Mouse (Mus musculus) ovary, postnatal 14 days (tissue): ENCODE measurements around the gene Ss18l1.

Experiments
- DNase-seq: peaks from one replicate; pipeline ENCODE4 v3.0.0; 2022; ENCODE audit warnings: low spot score

The Ss18l1 gene

DNA sequence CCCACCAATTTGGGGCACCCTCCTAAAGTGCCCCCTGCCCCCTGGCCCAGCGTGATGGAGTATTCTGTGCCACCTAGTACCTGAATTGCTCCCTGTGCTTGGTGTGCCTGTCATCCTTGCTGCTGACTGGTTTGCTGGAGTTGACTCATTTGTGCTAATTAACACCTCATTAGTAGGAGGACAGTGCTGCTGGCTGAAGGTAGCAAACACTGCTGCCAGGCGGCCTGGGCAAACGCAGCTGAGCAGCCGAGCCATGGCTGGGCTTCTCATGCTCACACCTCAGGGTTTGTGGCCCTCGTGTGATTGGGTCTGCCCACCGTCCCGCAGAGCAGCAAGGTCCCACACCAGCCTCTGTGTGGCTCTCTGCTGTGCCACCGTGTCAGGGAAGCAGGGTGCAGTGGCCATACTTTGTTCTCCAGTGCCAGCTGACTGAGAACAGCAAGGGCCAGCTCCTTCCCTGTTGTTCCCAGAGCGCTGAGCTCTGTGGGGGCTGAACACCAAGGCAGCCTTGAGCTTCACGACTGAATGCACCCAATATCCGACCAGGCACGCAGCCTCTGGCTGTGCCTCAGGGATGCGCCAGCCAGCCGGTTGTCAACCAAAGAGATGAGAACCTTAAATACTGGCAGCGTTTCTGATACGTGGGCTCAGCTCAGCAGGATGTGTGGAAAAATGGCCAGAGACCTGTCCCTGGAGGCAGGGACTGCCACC is 43.8 kb downstream of the Ss18l1 start:
- no peak for DNase-seq

DNA sequence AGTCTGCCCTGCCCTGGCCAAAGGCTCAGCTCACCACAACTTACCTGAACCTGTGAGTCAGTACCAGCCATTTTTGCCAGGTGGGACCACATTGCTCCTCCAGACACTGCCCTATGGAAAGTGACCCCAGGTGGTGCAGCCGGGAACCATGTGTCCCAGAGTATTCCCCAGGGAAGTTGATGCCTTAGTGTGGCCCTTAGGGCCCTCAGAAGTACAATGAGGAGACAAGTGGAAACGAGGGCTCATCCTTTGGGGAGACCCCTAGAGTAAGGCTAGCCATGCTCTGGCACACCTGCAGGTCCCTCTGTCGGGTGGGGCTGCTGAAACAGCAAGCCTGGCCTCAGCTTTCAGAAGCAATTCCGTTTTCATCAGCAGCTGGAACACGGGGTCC is 44.3 kb downstream of the Ss18l1 start:
- DNase-seq: no peak

DNA sequence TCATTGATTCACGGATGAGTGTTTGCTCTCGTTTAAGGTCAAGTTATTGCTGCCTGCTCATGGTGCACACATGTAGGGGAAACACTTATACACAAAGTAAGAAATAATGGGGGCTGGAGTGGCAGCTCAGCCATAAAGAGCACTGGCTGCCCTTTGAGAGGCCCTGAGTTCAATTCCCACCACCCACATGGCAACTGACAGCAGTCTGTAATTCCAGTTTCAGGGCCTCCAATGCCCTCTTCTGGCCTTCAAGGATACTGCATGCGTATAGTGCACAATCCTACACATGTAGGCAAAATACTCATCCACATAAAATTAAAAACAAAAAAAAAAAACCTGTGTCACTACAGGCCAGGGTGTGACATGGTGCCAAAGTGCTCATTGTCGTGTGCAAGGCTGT is 45.2 kb downstream of the Ss18l1 start:
- no peak for DNase-seq

DNA sequence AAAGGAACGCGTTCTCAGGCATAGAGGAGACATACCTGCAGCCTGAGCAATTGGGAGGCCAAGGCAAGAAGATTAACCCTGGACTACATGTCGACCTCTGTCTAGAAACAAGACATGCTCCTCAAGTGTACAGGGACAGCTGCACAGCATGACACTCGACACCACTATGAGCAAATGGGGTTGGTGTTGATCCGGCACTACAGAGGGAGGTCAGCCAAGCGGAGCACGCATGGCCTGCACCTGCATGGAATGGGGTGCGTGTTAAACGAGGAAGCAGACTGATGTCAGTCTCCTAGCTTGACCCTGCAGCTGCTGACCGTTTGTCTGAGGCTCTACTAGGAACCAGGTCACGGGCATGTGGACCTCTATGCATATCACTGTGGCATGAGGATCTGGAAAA is 48.0 kb downstream of the Ss18l1 start:
- no peak for DNase-seq

DNA sequence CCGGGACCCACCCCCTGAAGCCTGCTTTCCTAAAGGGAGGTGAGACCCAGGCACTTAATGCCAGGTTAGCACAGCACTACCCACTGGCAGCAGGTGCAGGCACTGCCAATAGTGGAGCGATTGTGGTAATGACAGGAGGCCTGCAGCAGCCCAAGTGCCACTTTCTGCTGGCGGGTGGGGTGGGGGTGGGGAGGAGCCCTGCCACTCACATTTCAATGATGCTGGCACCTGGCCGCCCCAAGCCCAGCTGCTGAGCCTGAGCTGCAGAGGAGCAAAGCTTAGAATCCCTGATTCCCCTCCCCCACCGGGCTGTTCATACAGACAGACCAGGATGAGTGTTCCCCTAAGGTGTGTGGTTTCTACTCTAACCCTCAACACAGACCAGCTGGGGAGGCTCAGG is 53.4 kb downstream of the Ss18l1 start:
- DNase-seq: no peak

DNA sequence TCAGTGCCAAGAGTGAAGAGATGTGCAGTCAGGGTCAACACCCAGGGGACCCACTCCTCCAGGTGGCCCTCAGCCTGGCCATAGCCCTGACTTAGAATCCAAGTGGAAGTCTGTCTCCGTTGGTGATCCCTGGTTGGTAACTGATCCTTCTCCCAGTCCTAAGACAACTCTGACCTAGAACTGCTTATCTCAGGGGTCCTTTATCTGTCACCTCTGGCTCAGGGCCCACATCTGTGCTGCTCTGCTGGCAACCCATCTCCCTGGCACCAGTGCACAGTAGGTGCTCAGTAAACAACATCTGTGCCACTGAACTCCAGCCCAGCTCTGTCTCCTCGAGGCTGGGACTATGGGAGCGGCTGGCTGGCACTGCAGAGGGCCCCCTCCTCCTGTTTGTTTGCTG is 55.3 kb downstream of the Ss18l1 start:
- DNase-seq: no peak

DNA sequence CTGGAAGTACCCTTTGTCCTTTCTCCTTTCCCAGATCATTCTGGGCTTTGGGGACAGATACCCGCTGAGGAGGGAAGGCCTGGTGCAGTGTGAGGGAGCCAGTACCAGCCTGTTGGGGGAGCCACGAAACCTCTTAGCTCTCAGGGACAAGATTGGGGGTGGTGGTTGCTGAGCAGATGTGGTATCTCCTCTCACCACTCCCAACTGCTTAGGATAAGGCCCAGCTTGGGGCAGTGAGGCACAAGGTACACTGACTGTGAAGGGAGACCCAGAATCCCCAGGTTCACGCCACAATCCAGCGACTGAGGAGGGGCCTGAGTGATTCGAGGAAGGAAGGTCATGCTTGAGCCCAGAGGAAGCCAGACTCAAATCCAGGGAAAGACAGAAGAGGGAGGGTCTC is 55.9 kb downstream of the Ss18l1 start:
- DNase-seq: no peak

DNA sequence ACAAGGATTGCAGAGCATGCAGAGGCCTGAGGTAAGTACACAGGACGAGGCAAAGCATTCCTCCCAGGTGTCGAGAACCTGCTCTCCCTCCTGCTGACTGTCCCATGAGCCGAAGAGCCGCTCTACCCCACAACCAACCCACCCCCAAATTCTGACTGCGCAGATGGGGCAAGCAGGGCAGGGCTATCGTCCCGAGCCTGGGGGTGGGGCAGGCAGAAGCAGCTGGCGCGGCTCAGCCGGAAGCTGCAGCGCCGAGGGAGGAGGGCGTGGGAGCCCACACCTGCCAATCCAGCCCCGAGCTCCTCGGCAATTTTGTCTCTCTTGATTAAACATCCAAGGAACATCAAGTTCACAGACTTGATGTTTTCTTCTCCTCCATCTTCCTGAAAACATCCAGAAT is 57.2 kb downstream of the Ss18l1 start:
- DNase-seq: no peak

DNA sequence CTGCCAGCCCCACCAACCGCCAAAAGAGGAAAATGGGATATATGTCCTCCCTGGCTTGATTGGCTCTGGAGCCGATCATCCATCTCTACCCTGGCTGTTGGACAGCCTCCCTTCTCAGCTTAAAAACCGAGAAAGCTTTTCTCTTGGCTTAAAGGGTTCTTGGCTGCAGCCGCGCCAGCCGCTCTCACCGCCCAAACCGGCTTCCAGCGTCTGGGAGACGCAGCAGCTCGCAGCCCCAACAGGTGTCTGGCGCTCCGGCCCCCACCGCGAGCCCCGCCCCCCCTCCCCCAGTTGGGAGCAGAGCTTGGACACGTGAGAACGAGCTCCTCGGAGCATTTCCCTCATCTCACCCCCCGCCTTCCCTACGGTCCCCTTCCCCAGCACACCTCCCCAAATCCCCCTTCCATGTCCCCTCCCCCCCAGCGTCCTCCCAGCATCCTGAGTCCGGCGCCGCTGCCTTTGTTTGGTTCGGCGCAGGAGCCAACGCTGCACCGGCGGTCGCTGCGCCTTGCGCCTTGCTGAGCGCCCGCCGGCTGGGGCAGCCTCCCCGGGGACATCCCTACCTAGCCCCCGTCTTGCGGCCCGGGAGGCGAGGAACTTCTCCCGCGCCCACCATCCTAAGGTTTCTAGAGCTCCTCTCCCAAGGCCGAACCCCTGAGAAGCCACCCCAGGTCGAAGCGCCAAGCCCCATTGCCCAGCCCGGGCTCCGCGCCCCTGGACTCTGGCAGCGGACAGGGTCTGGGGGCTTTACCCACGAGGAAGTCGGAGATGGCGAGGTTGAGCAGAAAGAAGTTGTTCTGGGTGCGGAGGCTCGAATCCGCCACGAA is 61.1 kb downstream of the Ss18l1 start:
- DNase-seq: no peak

DNA sequence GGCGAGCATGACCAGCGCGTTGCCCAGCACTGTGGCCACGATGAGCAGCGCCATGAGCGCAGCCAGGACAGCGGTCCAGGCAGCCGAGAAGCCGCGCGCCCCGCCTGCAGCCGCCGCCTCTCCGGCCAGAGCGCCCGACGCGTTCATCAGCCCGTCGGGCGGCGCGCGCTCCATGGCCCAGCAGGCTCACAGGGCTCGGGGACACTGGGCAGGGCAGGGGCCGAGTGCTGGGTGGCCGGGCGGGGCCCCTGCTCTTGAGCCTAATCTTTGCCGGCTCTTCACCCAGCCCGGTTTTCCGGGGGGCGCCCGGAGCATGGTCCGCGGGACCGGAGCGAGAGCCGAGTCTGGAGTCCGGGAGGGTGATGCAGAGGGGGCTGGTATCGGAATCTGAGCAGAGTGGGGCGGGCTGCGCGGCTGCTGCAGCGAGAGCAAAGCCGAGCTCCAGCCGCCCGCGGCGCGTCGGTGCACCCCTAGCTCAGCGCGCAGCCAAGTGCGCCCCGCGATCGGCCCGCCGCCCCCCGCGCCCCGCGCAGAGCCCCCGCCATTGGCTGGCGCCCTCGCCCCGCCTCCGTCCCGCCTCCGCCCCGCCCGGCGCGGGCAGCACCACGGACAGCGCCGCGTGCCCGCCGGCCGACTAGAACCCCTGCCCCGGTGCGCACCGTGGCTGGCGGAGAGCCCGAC is 61.8 kb downstream of the Ss18l1 start, which contains the start of gene Hrh3:
Gene Hrh3 (minus strand): TSS at position 511 of the 681 bp plus-strand sequence.
- peak; percentile 78 for DNase-seq

DNA sequence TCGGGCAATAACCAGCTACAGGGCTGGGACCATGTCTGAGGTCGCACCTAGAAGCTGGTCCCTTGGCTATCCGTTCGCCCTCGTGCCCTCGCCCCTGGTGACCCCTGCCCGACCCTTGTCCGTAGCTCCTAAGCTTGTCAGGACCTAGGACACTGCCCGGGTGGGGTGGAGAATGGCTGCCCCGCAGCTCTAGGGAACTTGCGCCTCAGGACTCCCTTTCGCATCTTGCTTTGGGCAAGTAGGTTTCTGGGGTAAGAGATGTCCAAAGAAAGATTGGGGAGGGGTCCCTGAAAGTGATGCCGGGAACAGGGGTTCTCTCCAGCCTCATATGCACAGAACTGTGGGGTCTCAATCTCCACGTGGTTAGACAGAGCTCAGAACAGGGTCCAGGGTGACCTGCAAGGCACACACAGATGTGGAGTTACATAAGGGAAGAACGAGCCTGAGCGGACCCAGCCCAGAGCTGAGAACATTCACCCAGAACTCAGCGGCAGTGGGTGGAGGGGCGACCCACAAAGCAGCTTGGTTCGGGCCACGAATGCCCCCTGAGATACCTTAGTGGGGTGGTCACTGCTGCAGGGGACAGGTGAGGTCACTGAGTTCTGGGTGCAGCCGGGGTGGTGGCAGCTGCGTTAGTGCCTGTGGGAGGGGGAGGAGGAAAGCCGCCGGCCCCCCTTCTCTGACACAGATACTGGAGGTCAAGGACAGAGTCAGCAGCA is 62.5 kb downstream of the Ss18l1 start:
- DNase-seq: no peak

DNA sequence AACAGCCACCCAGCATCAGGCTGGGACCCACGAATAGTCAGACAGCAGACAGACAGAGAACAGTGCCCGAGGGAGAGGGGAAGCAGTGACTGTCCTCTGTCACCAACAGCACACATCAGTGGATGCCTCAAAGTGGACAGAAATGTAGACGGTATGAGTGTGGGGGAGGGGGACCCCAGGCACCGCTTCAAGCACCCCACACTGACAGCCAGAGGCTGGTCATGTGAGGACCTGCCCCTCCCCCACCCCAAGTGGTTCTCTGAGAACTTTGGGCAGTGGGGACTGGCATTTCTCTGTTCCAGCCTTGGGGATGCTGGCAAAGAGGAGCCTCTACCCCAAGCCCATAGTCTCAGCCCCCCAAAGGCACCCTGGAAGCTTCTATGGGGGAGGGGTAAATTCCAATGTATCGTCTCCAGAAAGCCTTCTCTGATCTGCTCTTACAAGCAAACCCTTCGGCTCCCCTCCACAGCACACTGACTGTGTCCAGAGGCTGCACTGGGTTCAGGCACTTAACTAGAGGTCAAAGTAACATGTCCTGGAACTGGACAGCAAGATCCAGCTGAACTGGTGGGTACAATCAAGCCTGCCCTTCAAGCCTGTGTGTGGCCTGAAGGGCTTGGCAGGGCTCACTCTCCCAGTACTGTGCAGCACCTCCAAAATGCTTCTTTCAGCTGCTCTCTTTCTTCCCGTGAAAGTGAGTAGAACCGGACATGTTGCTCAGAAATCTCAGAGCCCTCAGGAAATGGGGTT is 63.3 kb downstream of the Ss18l1 start:
- DNase-seq: no peak

DNA sequence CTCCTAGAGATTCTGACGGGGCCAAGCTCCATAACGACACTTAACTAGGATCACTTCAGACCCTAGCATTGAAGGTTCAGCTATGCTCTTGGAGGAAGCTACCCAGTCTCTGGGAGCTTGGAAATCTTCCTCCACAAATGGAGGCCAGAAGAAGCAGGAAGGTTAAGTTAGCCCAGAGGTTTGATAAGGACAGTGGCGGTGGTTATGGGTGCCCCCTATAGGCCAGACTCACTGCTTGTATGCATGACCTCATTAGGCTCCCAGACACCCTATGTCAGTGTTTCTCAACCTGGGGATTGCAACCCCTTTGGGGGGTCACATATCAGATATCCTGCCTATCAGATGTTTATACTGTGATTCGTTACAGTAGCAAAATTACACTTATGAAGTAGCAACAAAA is 64.8 kb downstream of the Ss18l1 start:
- no peak for DNase-seq

DNA sequence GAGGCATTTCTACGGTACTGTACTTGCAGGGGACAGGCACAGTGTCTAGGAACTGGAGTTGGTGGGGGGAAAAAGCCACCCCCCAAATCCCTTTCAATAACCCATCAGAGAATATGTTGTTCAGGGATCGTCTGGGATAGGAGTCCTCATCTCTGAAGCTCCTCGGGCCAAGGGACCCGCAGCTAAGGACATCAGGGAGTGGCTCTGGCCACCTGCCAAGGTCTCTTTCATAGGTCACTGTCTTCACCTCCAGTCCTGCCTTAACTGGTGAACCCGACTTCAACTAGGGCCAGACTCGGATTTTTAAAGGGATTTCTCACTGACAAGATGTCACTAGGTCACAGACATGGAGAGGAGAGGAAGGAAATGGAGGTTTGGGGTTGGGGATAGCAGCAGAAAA is 66.0 kb downstream of the Ss18l1 start:
- DNase-seq: no peak

DNA sequence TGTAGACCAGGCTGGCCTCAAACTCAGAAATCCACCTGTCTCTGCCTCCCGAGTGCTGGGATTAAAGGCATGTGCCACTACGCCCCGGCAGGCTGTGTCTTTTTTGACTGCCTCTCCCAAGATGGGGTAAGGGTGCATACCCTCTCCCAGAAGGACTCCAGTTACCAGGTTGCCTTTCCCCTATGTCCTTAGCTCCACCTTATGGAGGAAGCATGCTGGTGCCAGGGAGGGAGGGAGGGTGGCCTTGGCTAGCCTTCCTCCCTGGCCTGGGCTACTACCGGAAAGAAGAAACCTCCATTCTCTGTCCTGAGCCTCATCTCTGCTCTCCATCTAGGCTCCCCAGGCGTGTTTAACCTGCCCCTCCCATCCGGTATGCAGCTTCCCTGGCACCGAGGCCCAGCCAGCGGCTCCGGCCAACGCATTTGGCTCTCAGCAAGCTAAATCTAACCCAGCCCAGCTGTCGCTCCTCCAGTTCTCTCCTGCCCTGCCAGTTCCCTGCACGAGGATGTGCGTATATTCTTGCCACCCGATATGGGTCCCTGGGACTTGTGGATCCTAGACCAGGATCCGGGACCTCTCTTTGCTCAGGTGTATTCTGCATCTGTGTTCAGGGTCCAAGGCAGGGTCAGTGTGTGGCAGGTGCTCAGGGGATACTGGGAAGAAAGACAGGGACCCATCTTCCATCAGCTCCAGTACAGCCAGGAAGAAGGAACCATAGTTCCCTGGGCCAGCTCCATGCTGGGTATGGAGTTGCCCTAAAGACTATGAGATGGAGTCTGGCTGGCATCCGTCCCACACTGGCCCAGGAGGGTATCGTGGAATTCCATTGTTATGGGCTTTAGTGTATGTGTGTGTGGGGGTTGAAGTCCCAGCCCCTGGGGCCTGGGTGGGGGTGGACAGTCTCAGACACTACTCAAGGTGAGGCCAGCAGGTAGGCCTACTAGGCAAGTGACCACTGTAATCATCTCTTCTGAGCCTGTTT is 71.9 kb downstream of the Ss18l1 start:
- DNase-seq: no peak

DNA sequence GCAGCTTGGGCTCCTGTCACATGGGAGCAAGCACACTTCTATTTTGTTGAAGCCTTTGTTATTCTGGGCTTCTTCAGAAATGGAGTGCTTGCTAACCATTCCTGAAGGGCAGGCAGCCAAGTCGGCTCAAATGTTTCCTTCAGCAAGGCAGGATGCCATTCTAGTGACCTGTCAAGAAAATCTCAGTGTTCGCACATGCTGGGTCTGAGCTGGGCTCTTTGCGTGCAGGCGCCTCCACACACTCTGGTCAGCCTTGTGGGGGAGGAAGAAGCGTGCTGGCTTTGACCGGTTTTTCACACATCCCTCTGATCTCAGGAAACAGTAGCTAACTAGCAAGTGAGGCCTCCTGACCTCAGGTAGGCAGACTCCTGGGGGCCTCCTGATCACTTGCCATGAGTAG is 73.0 kb downstream of the Ss18l1 start:
- no peak for DNase-seq

DNA sequence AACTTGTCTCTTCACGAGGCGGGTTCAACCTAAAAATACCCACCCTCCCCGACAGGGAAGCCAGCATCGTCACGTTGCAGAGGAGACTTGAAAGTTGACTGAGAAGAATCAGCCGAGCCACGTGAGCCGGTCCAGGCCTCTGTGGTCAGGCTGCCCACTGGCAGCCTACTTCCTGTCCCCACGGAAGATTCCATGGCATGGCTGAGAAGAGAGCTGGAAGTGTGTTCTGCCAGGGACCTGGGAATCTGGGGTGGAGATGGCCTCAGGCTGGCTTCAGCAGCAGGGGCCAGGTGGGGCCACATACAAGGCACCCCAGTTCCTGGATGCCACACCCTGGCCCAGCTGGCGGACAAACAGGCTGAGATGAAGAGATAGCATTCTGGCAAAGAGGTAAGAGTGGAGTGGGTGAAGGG is 73.8 kb downstream of the Ss18l1 start:
- DNase-seq: no peak

DNA sequence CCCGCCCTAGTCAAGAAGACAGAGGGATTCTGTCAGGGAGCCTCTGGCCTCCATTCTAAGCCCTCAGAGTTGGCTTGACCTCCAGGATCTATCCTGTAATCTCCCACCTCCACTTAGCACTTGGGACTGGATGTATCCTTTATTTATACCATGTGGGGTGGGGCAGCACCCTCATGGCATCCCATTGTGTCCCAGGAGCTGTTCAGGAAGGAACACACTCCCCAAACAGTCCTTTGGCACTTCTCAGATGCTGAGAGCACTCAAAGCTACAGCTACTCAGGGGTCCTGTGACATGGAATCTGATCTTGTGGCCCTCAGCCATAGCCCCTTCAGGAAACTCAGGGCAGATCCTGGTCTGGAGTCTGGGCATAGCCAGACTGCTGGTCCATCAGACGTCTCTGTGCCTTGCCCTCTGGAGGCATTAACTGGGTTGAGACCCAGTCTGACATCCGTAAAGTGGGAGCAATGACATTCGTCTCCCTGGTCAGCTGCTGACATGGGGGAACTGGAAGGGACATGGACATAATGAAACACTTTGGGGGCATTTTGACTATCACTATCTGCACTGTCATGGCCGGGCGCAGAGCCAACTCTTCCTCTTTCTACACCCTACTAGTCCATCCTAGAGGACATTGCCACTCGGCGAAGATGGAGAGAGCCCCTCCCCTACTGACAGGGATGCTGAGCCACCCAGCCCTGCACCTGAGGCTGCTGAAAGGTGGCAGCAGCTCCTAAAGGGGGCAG is 74.6 kb downstream of the Ss18l1 start:
- no peak for DNase-seq

DNA sequence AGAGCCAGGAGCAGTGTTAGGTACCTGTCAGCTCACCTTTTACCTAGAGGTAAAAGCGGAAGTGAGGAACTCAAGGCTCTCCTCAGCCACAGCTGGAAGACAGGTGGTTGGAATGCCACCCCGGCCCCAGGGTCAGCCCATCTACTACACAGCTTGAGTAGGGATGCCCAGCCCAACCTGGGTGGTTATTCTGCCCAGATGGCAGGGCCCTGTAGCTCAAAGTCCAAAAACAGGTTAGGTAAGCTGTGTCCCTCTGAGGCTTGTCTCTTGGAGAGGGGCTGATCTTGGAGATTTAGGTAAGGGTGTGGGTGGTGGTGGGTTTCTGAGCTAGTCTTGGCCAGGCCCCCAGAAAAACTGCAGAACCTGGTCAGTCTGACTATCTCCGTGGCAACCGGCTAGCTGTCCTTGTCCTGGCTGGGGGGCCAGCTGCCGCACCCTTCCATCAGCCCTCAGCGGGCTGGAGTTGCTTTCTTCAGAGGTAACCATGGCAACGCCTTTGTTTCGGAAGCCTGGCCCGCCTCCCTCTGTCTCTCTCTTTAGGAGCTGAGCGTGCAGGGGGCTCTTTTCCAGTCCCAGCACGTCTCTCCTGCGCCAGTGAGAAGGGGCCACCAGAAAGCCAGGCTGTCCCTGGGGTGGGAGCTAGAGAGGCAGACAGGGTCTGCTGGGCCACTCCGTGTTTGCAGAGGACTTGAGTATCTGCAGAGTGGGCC is 75.3 kb downstream of the Ss18l1 start:
- DNase-seq: no peak
